Mouse (Mus musculus): Measurements from ENCODE around the gene Ddx39. TPM values are rescaled to one million over a fixed set of nuclear protein-coding genes. Genes with fewer than 3 reads are reported as not detected.

The Ddx39 gene
- polyA plus RNA-seq, 1 experiment from 2014 or later = 185 TPM

Small RNA genes lying within 50 kb of the gene (microRNA-seq; reads per million reads assigned to microRNA genes)
- not detected for gene Mir1668

Other genes with a start within 250 kb of the Ddx39 start
- not detected in 2 replicates for gene Olfr370, start 179.4 kb upstream of the Ddx39 start, polyA plus RNA-seq (2016; fragmentation: Nextera tagmentation; extraction: Ambion mirVana)
- gene Ndufb7, start 148.5 kb upstream of the Ddx39 start, polyA plus RNA-seq (2016; fragmentation: Nextera tagmentation; extraction: Ambion mirVana) = 356 and 359 TPM in 2 replicates
- 541 and 550 TPM in 2 replicates for gene Tecr, start 107.2 kb upstream of the Ddx39 start, polyA plus RNA-seq (2016; fragmentation: Nextera tagmentation; extraction: Ambion mirVana)
- gene Dnajb1, start 107.0 kb upstream of the Ddx39 start, polyA plus RNA-seq (2016; fragmentation: Nextera tagmentation; extraction: Ambion mirVana) = 63.0 and 67.3 TPM in 2 replicates
- gene Gipc1, start 62.5 kb upstream of the Ddx39 start, polyA plus RNA-seq (2016; fragmentation: Nextera tagmentation; extraction: Ambion mirVana) = 201 and 214 TPM in 2 replicates
- gene Ptger1, start 48.5 kb upstream of the Ddx39 start, polyA plus RNA-seq (2016; fragmentation: Nextera tagmentation; extraction: Ambion mirVana) = 0.91 and 0.96 TPM in 2 replicates
- gene Pkn1, start 16.0 kb upstream of the Ddx39 start, polyA plus RNA-seq (2016; fragmentation: Nextera tagmentation; extraction: Ambion mirVana) = 37.1 and 38.0 TPM in 2 replicates
- 9.4 and 10.7 TPM in 2 replicates for gene Adgre5, start 26.1 kb downstream of the Ddx39 start, polyA plus RNA-seq (2016; fragmentation: Nextera tagmentation; extraction: Ambion mirVana)
- 30.4 and 31.3 TPM in 2 replicates for gene Adgrl1, start 184.9 kb downstream of the Ddx39 start, polyA plus RNA-seq (2016; fragmentation: Nextera tagmentation; extraction: Ambion mirVana)
- 0.88 and 0.90 TPM in 2 replicates for gene Gm10644, start 240.0 kb downstream of the Ddx39 start, polyA plus RNA-seq (2016; fragmentation: Nextera tagmentation; extraction: Ambion mirVana)
- 59.0 and 61.0 TPM in 2 replicates for gene Asf1b, start 240.3 kb downstream of the Ddx39 start, polyA plus RNA-seq (2016; fragmentation: Nextera tagmentation; extraction: Ambion mirVana)

Measured in forebrain, embryonic 12.5 days (tissue).